Mouse (Mus musculus) hindbrain, embryonic 13.5 days (tissue): ENCODE measurements around the gene Zfp12. TPM values are rescaled to one million over a fixed set of nuclear protein-coding genes. Genes with fewer than 3 reads are reported as not detected.

Experiments used
- ATAC-seq: fragments of 200-750 bp; cut with Nextera tagmentation; 2 replicates; pipeline ENCODE4 v1.8.0; 2017; ENCODE audit warnings: moderate TSS enrichment; ENCODE audit not compliant: low FRiP score
- H3K27ac ChIP-seq: fragments of 300-500 bp; sonication (generic); 2 replicates; pipeline ENCODE4 v1.5.1; 2015; ENCODE audit warnings: inconsistent platforms, mild to moderate bottlenecking, moderate library complexity
- H3K27me3 ChIP-seq: fragments of 300-500 bp; sonication (generic); 2 replicates; pipeline ENCODE4 v1.6.1; 2015; ENCODE audit warnings: mild to moderate bottlenecking, inconsistent platforms
- H3K36me3 ChIP-seq: fragments of 300-500 bp; sonication (generic); 2 replicates; pipeline ENCODE4 v1.6.1; 2015; ENCODE audit warnings: mild to moderate bottlenecking, inconsistent platforms
- H3K4me1 ChIP-seq: fragments of 300-500 bp; sonication (generic); replicated peaks from 2 replicates; pipeline ENCODE4 v1.6.1; 2015; ENCODE audit warnings: inconsistent platforms
- H3K4me2 ChIP-seq: fragments of 300-500 bp; sonication (generic); 2 replicates; pipeline ENCODE4 v1.6.1; 2015; ENCODE audit warnings: inconsistent platforms, mild to moderate bottlenecking, moderate library complexity
- H3K4me3 ChIP-seq: fragments of 300-500 bp; sonication (generic); 2 replicates; pipeline ENCODE4 v1.5.1; 2015; ENCODE audit warnings: mild to moderate bottlenecking, inconsistent platforms
- H3K9ac ChIP-seq: fragments of 300-500 bp; sonication (generic); 2 replicates; pipeline ENCODE4 v1.6.1; 2015; ENCODE audit warnings: mild to moderate bottlenecking, inconsistent platforms
- H3K9me3 ChIP-seq: fragments of 300-500 bp; sonication (generic); 2 replicates; pipeline ENCODE4 v1.6.1; 2016; ENCODE audit warnings: inconsistent platforms
- WGBS: fragments of 180-500 bp; shearing (Covaris S2); methylation state at CpG from one replicate; pipeline ENCODE4 v1.1.7; 2015; 5-methylcytosine and 5-hydroxymethylcytosine counted together
- polyA plus RNA-seq: library from polyadenylated mRNA; unstranded; fragments of >200 nt; fragmentation: Nextera tagmentation; extraction: Ambion mirVana; gene quantifications from 2 replicates; pipeline ENCODE4 v1.2.1, GENCODE M21; 2015

Gene Zfp12
- polyA plus RNA-seq, 1 experiment from 2014 or later: 22.8 TPM

- H3K27me3 ChIP-seq: peaks cover 73% of the 10 kb centered on the region
- ATAC-seq: no peak
These were observed 57.9 kb downstream of the Zfp12 start for GRCm38 (mm10) chr5:143292879-143293278.

GRCm38 (mm10) chr5:143293404-143293803, 58.4 kb downstream of the Zfp12 start, which contains the start of gene Zfp853:
Gene Zfp853, minus strand, starts transcription at chr5:143293623.
- H3K4me2 ChIP-seq: peak within 1 kb of the TSS; percentile 71
- peaks cover 14% of the 10 kb centered on the region; the same call in 1 of the 2 replicates for H3K36me3 ChIP-seq
- H3K9me3 ChIP-seq: no peaks in the 10 kb centered on the region
- peaks cover 68% of the 10 kb centered on the region for H3K27me3 ChIP-seq
- H3K4me3 ChIP-seq: peak within 1 kb of the TSS; percentile 48
- no peak within 1 kb of the TSS for H3K27ac ChIP-seq
- WGBS: 4% methylated on average over 23 of the region's 38 CpGs
- peaks cover 22% of the 10 kb centered on the region for H3K4me1 ChIP-seq
- ATAC-seq: no peak
- H3K9ac ChIP-seq: peak within 1 kb of the TSS; percentile 74

More at GRCm38 (mm10) chr5:143292879-143293278, 57.9 kb downstream of the Zfp12 start:
- peak overlapping the region; percentile 74 for H3K9ac ChIP-seq
- H3K4me2 ChIP-seq: peak overlapping the region; percentile 71
- 3% methylated on average over 19 of the region's 19 CpGs for WGBS
- H3K4me3 ChIP-seq: peak overlapping the region; percentile 48
- peaks cover 27% of the 10 kb centered on the region for H3K4me1 ChIP-seq
- H3K9me3 ChIP-seq: no peaks in the 10 kb centered on the region
- H3K36me3 ChIP-seq: peaks cover 13% of the 10 kb centered on the region; the same call in 1 of the 2 replicates
- no peak overlapping the region for H3K27ac ChIP-seq

GRCm38 (mm10) chr5:143294862-143295261, 59.9 kb downstream of the Zfp12 start:
- H3K27me3 ChIP-seq: peaks cover 53% of the 10 kb centered on the region
- peaks cover 15% of the 10 kb centered on the region for H3K4me1 ChIP-seq
- no peak overlapping the region for H3K27ac ChIP-seq
- H3K4me2 ChIP-seq: no peak overlapping the region
- ATAC-seq: no peak
- H3K9me3 ChIP-seq: no peaks in the 10 kb centered on the region
- no peak overlapping the region for H3K4me3 ChIP-seq
- no peak overlapping the region for H3K9ac ChIP-seq
- 94% methylated on average over 3 of the region's 3 CpGs for WGBS
- H3K36me3 ChIP-seq: peaks cover 22% of the 10 kb centered on the region

- WGBS: 90% methylated on average over 2 of the region's 2 CpGs
- Histone ChIP-seq H3K36me3 (peaks cover 27% of the 10 kb centered on the region), H3K9me3 (no peaks in the 10 kb centered on the region), H3K4me1 (peaks cover 15% of the 10 kb centered on the region), H3K27me3 (peaks cover 49% of the 10 kb centered on the region), H3K27ac (no peak overlapping the region), H3K4me3 (no peak overlapping the region), H3K9ac (no peak overlapping the region), H3K4me2 (no peak overlapping the region)
- ATAC-seq: no peak
These were observed 60.4 kb downstream of the Zfp12 start for GRCm38 (mm10) chr5:143295330-143295729.

GRCm38 (mm10) chr5:143297986-143298385, 63.0 kb downstream of the Zfp12 start:
- Histone ChIP-seq H3K36me3 (peaks cover 52% of the 10 kb centered on the region), H3K4me3 (no peak overlapping the region)
- 92% methylated on average over 9 of the region's 9 CpGs for WGBS

GRCm38 (mm10) chr5:143298391-143298790, 63.4 kb downstream of the Zfp12 start:
- Histone ChIP-seq H3K4me2 (no peak overlapping the region), H3K9ac (no peak overlapping the region), H3K4me3 (no peak overlapping the region), H3K4me1 (peaks cover 6% of the 10 kb centered on the region), H3K27ac (no peak overlapping the region), H3K9me3 (no peaks in the 10 kb centered on the region), H3K27me3 (peaks cover 18% of the 10 kb centered on the region), H3K36me3 (peaks cover 57% of the 10 kb centered on the region)
- no peak for ATAC-seq
- WGBS: 96% methylated on average over 7 of the region's 7 CpGs

More at GRCm38 (mm10) chr5:143297986-143298385, 63.0 kb downstream of the Zfp12 start:
- H3K27ac ChIP-seq: no peak overlapping the region
- H3K4me2 ChIP-seq: no peak overlapping the region
- peaks cover 10% of the 10 kb centered on the region for H3K4me1 ChIP-seq
- no peaks in the 10 kb centered on the region for H3K9me3 ChIP-seq
- ATAC-seq: no peak
- H3K9ac ChIP-seq: no peak overlapping the region
- peaks cover 22% of the 10 kb centered on the region for H3K27me3 ChIP-seq

Other genes with a start within 250 kb of the Zfp12 start
- gene Rnf216, start 122.2 kb upstream of the Zfp12 start, polyA plus RNA-seq: 34.0 and 38.3 TPM in 2 replicates
- gene Olfr718-ps1, start 87.6 kb upstream of the Zfp12 start, polyA plus RNA-seq: 0.08 TPM in 1 of 2 replicates, not detected in the other
- gene Rbak, start 54.4 kb upstream of the Zfp12 start, polyA plus RNA-seq: 12.7 and 14.6 TPM in 2 replicates
- gene Spdye4b, start 54.1 kb upstream of the Zfp12 start, polyA plus RNA-seq: not detected in 2 replicates
- not detected in 2 replicates for gene Spdye4a, start 8.3 kb upstream of the Zfp12 start, polyA plus RNA-seq
- gene Zfp316, start 34.9 kb downstream of the Zfp12 start, polyA plus RNA-seq: 9.0 and 9.4 TPM in 2 replicates
- gene Zfp853, start 58.5 kb downstream of the Zfp12 start, polyA plus RNA-seq: 0.18 TPM in 1 of 2 replicates, not detected in the other
- 34.8 and 36.2 TPM in 2 replicates for gene E130309D02Rik, start 80.2 kb downstream of the Zfp12 start, polyA plus RNA-seq
- 75.4 and 82.7 TPM in 2 replicates for gene Zdhhc4, start 94.1 kb downstream of the Zfp12 start, polyA plus RNA-seq
- 0.45 and 0.47 TPM in 2 replicates for gene Grid2ip, start 122.2 kb downstream of the Zfp12 start, polyA plus RNA-seq
- gene Kdelr2, start 168.7 kb downstream of the Zfp12 start, polyA plus RNA-seq: 150 TPM in 2 replicates
- gene Daglb, start 229.4 kb downstream of the Zfp12 start, polyA plus RNA-seq: 18.2 and 18.3 TPM in 2 replicates